Mouse (Mus musculus): Measurements from ENCODE around the gene Klhl36.

Klhl36 gene

DNA sequence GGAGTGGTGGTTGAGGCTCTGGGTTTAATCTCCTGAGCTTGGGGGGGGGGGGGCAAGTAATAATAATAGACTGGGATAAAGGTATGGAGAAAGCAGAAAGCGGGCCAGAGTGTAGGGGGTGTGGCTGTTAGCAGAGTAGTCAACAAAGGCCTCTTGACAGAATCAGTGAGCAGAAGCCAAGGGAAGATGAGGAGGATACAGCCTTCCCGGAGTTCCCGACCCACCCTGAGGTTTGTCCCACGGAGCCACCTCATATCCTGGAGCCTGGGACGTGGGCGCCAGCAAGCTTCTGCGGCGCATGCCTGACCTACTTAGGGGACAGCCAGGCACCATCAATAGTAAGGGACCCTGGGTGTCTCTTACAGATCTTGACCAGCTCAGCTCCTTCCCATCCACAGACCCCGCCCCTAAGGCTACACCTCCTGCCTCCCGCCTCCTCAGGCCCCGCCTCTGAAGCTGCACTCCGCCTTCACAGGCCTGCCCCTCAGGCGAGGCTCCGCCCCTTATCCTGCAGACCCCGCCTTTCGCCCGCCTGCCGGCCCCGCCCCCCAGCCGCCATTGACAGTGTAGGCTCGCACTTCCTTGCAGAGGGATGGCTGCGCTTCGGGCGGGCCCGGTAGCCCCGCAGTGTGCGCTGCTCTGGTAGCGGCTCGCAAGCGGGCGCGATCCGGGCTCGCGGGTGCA lies at the start of gene Klhl36:
Klhl36 (plus strand) TSS at position 561 of the 684 bp plus-strand sequence.
- peak; percentile 91 for DNase-seq (ENCODE audit: low spot score)

DNA sequence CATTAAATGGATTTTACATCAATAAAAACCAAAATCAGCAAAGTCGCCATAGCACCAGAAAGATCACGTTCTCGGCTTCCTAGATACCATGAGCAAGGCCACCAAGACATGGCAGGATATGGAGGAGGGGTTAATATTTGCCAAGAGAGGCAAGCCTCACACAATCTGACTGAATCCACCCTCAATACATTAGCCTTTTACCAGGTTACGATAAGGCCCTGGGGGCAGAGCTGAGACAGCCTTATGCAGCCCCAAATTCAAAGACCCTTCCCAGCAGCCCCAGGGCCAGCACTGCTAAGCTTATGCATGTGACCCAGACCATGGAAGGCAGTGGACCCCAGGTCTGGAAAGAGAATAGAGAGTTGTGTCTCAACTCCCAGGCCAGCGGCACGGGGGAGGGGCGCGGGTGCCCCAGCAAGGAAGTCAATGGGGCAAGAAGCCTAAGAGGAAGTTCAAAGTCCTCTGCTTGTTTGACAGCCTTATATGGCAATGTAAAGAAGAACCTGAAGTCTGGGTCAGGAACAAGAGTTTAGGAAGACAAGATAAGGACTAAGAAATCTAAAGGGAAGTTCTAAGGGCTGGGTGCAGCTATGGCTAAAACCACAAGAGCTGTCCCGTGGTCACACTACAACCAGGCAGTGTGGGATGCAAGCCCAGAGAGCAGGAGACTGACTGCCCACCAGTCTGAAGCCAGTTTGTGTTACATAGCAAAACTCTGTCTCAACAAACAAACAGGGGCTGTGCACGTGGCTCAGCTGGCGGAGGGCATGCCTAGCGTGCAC lies 49.2 kb upstream of the Klhl36 start:
- peak; percentile 24 for DNase-seq (ENCODE audit: low spot score)

DNA sequence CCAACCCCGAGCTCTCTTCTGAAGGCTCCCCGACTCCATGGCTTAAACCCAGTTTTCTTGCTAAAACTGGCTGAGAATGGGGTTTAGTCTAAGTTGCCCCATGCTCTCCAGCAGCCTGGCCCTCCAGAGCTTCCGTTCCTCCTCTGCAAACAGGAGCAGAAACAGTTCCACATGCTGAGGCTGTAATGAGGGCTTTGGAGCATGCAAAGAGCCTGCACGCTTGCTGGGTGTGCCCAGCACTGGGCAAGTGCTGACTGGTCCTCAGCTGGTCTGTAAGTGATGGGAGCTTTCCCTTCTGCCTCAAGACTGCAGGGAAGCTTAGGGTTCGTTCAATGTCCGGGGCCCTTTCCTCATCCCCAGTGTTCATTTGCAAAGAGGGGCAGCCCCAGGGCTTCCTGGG lies 45.8 kb upstream of the Klhl36 start:
- DNase-seq (ENCODE audit: low spot score): no peak

DNA sequence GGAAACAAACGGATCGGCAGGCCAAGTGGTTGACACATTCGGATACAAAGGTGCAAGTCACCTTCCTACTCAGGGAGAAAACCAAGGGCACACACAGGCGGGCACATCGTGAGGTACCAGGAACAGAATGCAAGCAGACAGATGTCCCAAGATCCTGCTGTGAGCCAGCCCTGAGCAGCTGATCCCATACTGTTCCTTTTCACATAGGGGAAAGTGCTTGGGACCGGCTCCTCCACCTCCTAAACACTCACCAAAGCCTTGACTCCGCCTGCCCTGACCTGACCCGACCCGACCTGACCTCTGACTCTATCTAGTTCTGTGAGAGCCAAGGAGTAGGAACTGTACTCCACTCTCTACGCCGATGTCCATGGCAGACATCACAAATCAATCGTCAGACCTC lies 44.6 kb upstream of the Klhl36 start:
- DNase-seq (ENCODE audit: low spot score): no peak

DNA sequence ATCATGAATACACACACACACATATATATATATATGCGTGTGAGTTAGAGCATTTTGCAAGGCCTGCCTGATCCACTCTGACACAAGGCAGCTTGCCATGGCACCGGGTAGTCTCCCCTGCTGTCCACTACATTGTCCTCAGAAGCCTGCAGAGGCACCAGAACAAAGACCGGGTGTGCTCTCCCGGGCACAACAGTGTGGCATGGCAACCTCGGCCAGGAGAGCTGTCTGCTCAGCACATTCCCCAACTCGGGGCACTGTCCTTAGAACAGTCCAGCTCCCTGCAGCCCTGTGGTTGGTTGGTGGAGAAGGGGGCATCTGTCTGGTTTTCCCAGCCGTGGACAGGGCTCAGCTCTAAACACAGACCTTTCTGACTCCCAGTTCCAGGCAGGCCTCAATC lies 42.8 kb upstream of the Klhl36 start:
- DNase-seq (ENCODE audit: low spot score): no peak

DNA sequence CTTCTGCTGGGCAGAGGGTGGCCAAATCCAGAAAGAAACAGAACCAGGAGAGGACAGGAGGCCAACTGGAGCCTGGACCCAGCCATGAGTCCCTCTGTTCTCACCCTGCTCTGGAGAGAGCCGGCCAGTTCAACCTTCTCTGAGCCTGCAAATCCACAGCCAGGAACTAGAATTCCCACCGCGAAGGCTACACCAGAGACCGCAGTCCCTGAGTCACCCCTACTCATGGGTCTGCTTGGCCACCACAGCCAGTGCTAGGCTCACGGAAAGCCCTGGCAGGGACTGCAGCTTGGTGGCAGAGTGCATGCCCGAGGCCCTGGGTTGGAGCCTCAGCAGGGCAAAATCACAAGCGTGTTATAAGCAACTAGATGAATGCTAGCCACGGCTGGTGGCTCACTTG lies 42.1 kb upstream of the Klhl36 start:
- DNase-seq (ENCODE audit: low spot score): no peak

DNA sequence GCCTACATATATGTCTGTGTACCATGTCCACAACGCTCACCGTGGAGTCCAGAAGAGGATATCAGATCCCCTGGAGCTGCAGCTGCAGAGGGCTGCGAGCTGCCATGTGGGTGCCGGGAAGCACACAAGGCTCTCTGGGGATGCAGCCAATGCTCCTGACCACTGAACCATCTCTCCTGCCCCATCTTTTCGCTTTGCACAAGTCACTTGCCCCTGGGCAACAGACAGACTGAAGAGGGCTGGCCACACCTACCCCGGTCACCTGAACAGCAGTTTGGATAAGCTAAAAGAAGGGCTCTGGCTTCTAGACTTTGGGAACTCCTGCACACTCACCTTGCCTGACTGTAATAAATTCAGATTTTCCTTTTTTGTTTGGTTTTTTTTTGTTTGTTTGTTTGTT lies 40.4 kb upstream of the Klhl36 start:
- no peak for DNase-seq (ENCODE audit: low spot score)

DNA sequence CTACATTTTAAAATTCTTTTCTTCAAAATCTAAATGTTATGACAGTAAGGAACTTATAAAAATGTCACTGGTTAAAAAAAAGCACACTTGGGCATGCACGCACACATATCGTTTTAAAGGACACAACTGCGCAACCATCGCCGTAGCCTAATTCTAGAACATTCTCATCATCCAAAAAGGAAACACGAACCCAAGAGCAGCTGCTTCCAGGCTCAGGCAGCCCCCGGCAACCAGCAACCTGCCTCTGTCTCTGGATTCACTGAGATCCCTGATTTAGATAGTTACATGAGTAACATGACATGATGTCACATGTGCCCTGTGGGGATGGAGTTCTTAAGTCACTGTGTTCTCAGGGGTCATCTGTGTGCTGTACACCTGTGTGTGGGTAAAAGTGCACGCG lies 38.8 kb upstream of the Klhl36 start:
- DNase-seq (ENCODE audit: low spot score): no peak

DNA sequence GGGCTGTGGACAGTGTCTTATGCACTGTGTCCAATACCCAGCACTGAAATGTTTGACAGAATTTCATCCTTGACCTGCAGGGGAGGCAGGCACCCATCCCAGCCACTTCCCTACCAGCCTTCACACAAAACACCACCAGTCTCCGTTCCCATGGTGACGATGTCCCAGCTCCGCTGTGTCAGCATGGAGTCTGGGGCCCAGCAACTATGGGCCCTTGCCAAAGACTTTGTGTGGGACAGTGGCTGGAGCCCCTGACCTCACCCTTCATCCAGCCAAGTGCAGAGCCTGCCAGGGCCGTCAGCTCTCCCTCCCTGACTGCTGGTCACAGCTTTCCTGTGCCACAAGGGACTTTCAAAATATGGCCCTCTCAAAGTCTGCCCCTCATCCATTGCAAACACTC lies 38.0 kb upstream of the Klhl36 start:
- DNase-seq (ENCODE audit: low spot score): no peak

DNA sequence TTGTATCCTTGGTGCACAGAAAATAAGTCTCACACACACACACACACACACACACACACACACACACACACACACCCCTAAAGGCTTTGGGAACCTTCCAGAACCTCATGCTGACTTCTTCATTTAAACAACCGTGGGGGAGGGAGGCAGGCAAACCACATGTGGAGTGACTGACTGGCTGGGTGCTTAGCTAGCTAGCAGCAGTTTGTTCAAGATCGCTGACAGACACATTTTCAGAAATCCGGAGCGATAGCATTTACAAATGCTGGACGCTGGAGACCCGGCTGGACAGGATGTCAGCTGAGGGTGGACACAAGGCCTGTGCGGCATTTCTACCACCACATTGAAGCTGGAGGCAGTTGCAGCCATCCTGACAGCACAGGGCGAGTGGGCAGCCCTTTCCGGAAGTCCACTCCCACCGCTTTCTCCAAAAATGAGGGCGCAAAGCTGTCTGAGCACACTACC lies 37.2 kb upstream of the Klhl36 start:
- DNase-seq (ENCODE audit: low spot score): no peak

DNA sequence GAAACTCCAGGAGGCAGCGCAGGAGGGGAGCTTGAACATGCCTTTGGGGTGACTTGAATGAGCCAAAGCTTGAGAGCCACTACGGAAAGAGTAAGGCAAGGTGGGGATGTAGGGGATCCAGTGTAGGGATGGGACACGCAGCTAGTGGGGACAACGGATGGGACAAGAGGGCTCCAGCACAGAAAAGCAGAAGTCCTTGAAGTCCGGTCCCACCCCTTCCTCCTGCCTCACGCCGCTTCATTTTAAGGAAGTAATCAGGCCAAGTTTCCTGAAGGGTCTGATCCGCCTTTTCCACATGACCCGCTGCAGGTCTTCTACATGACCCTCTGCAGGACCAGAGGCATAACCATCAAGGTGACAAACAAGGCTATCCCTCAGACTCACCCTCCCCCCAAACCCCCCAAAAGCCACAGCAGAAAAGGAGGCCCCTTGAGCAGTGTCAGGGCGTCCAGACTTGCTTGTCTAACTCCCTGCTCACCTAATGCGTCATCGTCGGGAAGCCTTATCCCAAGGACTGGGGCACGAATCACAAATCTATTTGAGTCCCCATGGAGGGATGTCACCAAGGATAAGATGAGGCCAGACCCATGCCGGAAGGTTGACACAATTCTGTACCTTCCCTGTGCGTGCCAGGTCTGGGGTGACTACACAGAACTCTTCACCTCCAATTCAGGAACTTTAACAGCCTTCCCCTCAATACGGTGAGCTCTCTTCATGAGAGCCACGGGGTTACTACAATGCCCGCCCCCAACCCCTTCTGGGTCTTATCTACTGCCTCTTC lies 35.9 kb upstream of the Klhl36 start:
- DNase-seq (ENCODE audit: low spot score): no peak

DNA sequence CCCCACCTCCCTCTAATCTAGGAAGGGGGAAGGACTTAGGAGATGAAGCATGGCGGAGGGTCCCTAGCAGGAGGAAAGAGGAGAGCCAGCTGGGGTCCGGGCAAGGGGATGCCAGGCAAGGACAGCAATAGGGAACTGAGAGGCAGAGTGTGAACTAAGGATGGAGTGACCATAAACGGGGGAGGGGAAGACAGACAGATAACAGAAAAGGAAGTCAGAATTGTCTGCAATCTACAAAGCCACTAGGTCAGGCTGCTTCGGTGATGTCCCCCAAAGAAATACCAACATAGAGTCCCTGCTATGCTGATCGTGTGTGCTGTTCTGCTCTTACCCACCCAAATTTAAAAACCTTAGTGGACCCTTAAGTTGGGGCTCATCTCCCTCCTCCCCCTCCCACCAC lies 35.1 kb upstream of the Klhl36 start:
- no peak for DNase-seq (ENCODE audit: low spot score)

DNA sequence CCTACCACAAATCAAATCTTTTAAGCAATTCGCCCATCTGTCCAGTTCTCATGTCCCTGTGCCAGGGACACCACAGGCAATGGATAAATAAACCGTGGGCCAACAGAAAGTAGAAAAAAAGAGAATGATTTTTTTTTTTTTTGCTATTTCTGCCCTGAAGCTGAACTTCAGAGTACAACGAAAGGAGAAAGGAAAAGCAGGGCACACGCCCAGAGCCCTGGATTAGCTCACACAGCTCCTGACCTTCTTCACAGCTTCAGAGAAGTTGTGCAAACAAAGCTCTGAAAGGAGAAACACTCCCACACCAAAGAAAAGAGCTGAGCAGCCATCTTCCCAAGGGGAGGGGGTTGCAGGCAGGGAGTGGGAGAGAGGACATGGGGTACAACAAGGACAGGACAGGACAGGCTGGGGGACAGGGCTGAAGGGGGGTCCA lies 34.3 kb upstream of the Klhl36 start:
- no peak for DNase-seq (ENCODE audit: low spot score)

DNA sequence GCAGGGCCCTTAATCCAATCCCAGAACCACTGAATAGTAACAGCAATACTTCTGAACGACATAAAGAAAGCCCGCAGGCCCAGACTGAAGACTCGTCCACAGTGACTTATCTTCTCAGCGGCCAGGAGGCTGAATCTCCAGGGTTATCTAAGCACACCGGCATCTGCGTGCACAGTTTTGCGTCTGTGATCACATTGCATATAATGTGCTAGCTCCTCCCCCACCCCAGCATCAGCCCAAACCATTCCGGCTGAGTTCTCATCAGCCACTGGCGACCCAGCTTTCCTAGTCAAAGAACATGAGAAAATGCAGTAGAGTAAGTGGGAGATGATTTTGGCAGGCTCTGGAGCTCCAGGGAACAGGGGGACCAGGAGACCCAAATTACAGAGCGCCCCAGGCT lies 33.1 kb upstream of the Klhl36 start:
- DNase-seq (ENCODE audit: low spot score): no peak

DNA sequence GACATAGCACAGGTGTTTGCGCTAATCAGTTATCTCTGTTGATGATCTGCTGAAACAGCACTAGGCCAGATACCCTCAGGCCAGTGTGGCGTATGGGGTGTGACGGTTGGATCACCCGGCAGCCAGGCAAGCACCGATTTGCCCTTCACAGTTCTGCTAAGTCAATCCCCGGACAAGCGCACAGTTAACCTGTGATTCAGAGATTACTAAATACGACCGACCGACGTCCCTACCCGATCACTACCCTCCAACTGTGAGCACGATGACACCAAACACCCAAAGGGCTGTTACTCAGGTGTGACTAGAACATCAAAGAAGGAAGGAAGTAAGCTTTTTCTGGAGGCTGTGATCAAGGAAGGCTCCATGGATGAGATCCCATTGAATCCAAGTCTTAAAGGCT lies 32.6 kb upstream of the Klhl36 start:
- no peak for DNase-seq (ENCODE audit: low spot score)

DNA sequence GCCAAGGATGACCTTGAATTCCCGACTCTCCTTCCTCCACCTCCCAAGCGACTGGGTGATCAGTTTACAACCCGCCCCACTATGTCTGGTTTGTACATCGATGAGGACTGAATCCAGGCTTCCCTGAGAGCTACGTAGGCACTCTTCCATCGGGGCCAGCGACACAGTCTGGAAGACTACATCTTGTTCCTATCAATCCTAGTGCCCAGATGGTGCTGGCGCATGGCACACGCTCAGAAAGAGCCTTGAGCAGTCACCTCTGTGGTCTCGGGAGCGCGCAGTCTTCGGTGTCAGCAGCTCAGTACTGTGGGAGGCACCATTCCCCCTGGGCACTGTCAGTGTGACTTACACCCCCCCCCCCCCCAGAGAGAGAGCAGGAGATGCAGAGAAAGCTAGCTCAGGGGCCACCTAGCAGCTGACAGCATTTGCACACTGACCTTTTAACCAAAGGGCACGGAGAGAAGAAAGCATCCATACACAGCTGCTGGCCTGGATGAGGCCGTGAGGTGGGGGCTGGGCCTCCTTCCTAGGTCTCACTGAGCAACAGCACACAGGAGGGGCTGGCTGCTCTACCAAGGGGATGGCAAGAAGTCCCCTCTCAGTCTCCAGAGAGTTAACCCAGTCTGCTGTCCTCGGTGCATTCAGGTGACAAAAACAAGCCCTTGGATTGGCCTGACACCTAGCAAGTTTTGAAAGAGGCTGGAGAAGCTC lies 32.0 kb upstream of the Klhl36 start:
- no peak for DNase-seq (ENCODE audit: low spot score)

DNA sequence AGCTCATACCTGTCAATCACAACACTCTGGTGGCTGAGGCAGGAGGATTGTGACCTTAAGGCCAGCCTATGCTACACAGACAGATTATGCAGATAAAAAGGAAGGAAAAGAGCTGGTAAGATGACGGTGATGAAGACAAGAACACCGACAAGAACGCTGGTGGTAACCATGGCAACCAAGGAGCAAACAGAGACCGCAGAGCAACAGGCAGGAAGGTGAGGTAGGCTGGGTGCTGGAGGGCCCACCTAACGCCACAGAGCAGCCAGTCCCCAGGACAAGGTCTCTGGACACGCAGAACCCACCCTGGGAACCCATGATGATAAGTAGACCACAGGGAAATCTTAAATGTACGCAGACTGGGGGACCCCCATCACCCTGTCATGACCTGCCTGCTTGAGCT lies 31.5 kb upstream of the Klhl36 start:
- peak; percentile 50 for DNase-seq (ENCODE audit: low spot score)

DNA sequence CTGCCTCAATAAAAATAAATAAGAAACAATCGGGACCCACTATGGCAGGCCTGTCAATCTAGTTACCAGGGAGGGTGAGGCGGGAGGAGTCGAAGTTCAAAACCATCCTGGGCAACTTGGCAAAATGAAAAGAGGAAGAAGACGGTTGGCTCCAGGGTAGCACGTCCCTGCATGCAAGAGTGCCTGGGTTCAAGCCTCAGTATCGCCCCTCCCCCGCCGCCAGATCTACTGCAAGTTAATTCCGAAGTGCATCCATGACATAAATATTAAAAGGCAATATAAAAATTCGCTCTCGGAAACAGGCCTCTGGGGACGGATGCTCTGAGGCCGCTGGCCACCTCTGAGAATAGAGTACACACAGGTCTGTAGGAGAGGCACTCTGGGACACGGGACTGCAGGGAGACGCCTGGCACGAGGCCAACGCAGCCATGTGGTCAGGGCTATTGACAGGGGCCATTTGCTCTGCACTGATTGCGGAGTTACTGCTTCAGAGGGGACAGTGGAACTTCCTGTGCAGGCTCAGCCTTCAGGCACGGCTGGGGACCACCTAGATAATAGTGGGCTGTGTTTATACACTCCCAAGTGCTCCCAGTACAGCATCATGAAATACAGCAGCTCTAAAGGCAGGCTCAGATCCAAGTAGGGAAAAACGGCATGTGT lies 30.6 kb upstream of the Klhl36 start:
- no peak for DNase-seq (ENCODE audit: low spot score)

DNA sequence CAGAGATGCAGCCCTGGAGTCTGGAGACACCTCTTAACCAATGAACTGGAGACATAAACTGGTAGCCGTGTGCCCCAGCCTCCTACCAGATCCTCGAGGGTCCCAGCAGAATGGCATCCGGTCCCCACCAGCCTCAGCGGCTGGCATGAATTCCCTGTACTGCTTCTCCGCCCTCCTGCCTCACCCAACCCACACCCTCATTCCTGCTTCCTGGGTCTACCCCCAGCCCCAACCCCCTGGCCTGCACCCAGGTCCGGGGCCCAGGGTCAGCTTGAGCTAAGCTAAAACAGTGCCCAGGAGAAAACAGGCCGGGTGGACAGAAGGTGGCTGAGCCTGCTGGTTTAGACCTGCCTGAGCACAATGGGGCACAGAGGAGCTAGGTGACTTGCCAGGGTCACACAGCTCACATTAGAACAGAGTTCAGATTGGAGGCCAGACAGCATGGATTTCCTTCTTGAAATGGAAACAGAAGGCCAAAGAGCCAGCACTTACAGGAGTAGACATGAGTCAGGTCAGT lies 29.9 kb upstream of the Klhl36 start:
- DNase-seq (ENCODE audit: low spot score): no peak

DNA sequence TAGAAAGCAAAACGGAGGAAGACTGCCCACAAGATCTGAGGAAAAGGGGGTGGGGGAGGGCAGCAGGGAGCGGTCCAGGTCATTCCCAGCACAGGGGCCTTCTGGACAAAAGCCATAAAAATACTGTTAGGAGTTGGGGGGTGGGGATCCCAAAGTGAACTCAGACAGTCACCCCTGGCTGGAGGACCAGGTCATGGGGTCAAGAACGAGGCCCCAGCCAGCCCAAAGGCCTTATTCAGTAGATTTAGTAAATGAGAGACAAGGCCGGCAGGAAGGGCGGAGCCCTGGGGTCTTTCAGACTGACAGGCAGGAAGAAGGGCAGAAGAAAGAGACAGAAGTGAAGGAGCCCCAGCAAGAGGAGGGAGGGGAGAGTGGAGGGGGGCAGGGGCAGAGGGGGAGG lies 29.1 kb upstream of the Klhl36 start:
- DNase-seq (ENCODE audit: low spot score): no peak

DNA sequence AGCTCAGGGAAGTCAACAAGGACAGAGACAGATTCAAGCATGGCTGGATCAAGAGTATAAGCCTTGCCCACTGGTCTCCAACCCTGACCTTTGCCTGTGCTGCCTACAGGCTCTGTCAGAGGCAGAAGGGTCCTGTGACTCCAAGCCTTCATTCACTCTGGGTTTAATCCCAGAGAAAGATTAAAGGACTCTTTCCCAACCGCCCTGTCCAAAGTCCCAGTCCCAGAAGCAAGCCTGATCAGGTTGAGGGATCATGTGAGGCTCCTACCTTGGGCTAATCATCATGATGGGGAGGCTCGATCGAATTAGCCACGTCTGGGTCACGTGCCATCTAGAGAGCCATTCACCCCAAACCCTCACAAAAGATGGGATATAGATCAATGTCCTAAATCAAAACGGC lies 27.4 kb upstream of the Klhl36 start:
- no peak for DNase-seq (ENCODE audit: low spot score)
